Mouse (Mus musculus) C2C12 (cell line): ENCODE measurements around the gene Hmbs.

ENCODE experiments used
- CEBPB ChIP-seq: IDR thresholded peaks from one replicate; pipeline ENCODE4 v1.6.1; 2011; ENCODE audit warnings: low read depth, mild to moderate bottlenecking, control low read depth, moderate library complexity
- CTCF ChIP-seq: IDR thresholded peaks from one replicate; pipeline ENCODE4 v1.5.1; 2011; ENCODE audit not compliant: control insufficient read depth, insufficient read depth, insufficient read length
- FOSL1 ChIP-seq: IDR thresholded peaks from one replicate; pipeline ENCODE4 v1.8.0; 2011; ENCODE audit warnings: mild to moderate bottlenecking, low read length; ENCODE audit not compliant: poor library complexity, insufficient read depth, severe bottlenecking
- MAX ChIP-seq: IDR thresholded peaks from one replicate; pipeline ENCODE4 v1.6.1; 2011; ENCODE audit warnings: mild to moderate bottlenecking, control low read depth
- MYOG ChIP-seq: IDR thresholded peaks from one replicate; pipeline ENCODE4 v1.6.1; 2011; ENCODE audit not compliant: control insufficient read depth, insufficient read length; ENCODE audit errors: extremely low read depth
- USF1 ChIP-seq: IDR thresholded peaks from one replicate; pipeline ENCODE4 v1.6.1; 2011; ENCODE audit warnings: low read depth, mild to moderate bottlenecking, control low read depth, moderate library complexity

DNA sequence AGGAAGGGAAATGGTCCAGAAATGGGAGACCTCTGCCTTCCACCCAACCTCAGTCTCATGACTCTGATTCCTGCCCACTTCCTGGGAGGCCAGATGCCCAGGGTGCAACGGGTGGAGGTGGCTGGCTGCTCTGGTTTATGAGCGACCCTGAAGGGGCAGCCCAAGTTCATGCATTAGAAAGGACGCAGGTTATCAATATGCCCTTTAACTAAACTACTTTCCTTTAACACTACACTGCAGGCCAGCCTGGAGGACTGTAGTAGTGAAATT lies 25.3 kb downstream of the Hmbs start:
- no peak for TF ChIP-seq CTCF
- no peak for TF ChIP-seq CEBPB
- TF ChIP-seq MAX: no peak
- TF ChIP-seq MYOG: no peak
- TF ChIP-seq USF1: no peak
- no peak for TF ChIP-seq FOSL1
